Mouse (Mus musculus) heart, embryonic 13.5 days (tissue): Measurements from ENCODE around the gene Rwdd3. TPM values are rescaled to one million over a fixed set of nuclear protein-coding genes. Genes with fewer than 3 reads are reported as not detected.

ENCODE experiments used
- ATAC-seq: fragments of 200-750 bp; cut with Nextera tagmentation; 2 replicates; pipeline ENCODE4 v1.8.0; 2017; ENCODE audit warnings: moderate TSS enrichment; ENCODE audit not compliant: insufficient number of reproducible peaks, low FRiP score, low TSS enrichment; ENCODE audit errors: extremely low read depth
- H3K27ac ChIP-seq: fragments of 300-500 bp; sonication (generic); replicated peaks from 2 replicates; pipeline ENCODE4 v1.5.1; 2015; ENCODE audit warnings: moderate library complexity, mild to moderate bottlenecking, inconsistent platforms
- H3K27me3 ChIP-seq: fragments of 300-500 bp; sonication (generic); replicated peaks from 2 replicates; pipeline ENCODE4 v1.6.1; 2015; ENCODE audit warnings: mild to moderate bottlenecking, inconsistent platforms
- H3K36me3 ChIP-seq: fragments of 300-500 bp; sonication (generic); 2 replicates; pipeline ENCODE4 v1.6.1; 2015; ENCODE audit warnings: mild to moderate bottlenecking, inconsistent platforms
- H3K4me1 ChIP-seq: fragments of 300-500 bp; sonication (generic); 2 replicates; pipeline ENCODE4 v1.6.1; 2015; ENCODE audit warnings: inconsistent platforms
- H3K4me2 ChIP-seq: fragments of 300-500 bp; sonication (generic); 2 replicates; pipeline ENCODE4 v1.6.1; 2015; ENCODE audit warnings: inconsistent platforms, mild to moderate bottlenecking, moderate library complexity
- H3K4me3 ChIP-seq: fragments of 300-500 bp; sonication (generic); 2 replicates; pipeline ENCODE4 v1.5.1; 2015; ENCODE audit warnings: moderate library complexity, mild to moderate bottlenecking, inconsistent platforms
- H3K9ac ChIP-seq: fragments of 300-500 bp; sonication (generic); 2 replicates; pipeline ENCODE4 v1.6.1; 2015; ENCODE audit warnings: inconsistent platforms, mild to moderate bottlenecking, moderate library complexity
- H3K9me3 ChIP-seq: fragments of 300-500 bp; sonication (generic); 2 replicates; pipeline ENCODE4 v1.6.1; 2016; ENCODE audit warnings: inconsistent platforms
- WGBS: fragments of 180-500 bp; shearing (Covaris S2); methylation state at CpG from one replicate; pipeline ENCODE4 v1.1.7; 2015; ENCODE audit warnings: mixed read lengths; 5-methylcytosine and 5-hydroxymethylcytosine counted together
- polyA plus RNA-seq: library from polyadenylated mRNA; unstranded; fragments of >200 nt; fragmentation: Nextera tagmentation; extraction: Ambion mirVana; gene quantifications from 2 replicates; pipeline ENCODE4 v1.2.1, GENCODE M21; 2015

The Rwdd3 gene
- polyA plus RNA-seq, 1 experiment from 2014 or later: 3.5 TPM

GRCm38 (mm10) chr3:121159566-121159965 lies 11.9 kb downstream of the Rwdd3 start:
- 77% methylated on average over 10 of the region's 10 CpGs for WGBS
- Histone ChIP-seq H3K36me3 (no peaks in the 10 kb centered on the region), H3K4me1 (peaks cover 13% of the 10 kb centered on the region), H3K9me3 (no peaks in the 10 kb centered on the region), H3K4me3 (no peak overlapping the region), H3K9ac (no peak overlapping the region), H3K27me3 (no peaks in the 10 kb centered on the region), H3K4me2 (no peak overlapping the region), H3K27ac (no peak overlapping the region)
- ATAC-seq: no peak

GRCm38 (mm10) chr3:121158901-121159351 lies 12.6 kb downstream of the Rwdd3 start:
- Histone ChIP-seq H3K36me3 (no peaks in the 10 kb centered on the region), H3K4me2 (no peak overlapping the region), H3K27me3 (no peaks in the 10 kb centered on the region), H3K4me1 (peaks cover 13% of the 10 kb centered on the region), H3K27ac (no peak overlapping the region), H3K9me3 (no peaks in the 10 kb centered on the region), H3K9ac (no peak overlapping the region), H3K4me3 (no peak overlapping the region)
- no peak for ATAC-seq
- WGBS: 91% methylated on average over 16 of the region's 16 CpGs

GRCm38 (mm10) chr3:121157546-121158330 lies 13.8 kb downstream of the Rwdd3 start:
- H3K9ac ChIP-seq: no peak overlapping the region
- H3K27me3 ChIP-seq: no peaks in the 10 kb centered on the region
- H3K9me3 ChIP-seq: no peaks in the 10 kb centered on the region
- no peak for ATAC-seq
- H3K4me3 ChIP-seq: no peak overlapping the region
- no peaks in the 10 kb centered on the region for H3K36me3 ChIP-seq
- H3K4me2 ChIP-seq: no peak overlapping the region
- 68% methylated on average over 10 of the region's 10 CpGs for WGBS
- no peak overlapping the region for H3K27ac ChIP-seq
- peaks cover 13% of the 10 kb centered on the region for H3K4me1 ChIP-seq

- no peak overlapping the region for H3K9ac ChIP-seq
- H3K27me3 ChIP-seq: no peaks in the 10 kb centered on the region
- no peak for ATAC-seq
- peaks cover 13% of the 10 kb centered on the region for H3K4me1 ChIP-seq
- H3K4me3 ChIP-seq: no peak overlapping the region
- H3K4me2 ChIP-seq: no peak overlapping the region
- no peaks in the 10 kb centered on the region for H3K36me3 ChIP-seq
- WGBS: 74% methylated on average over 11 of the region's 11 CpGs
- H3K27ac ChIP-seq: no peak overlapping the region
- H3K9me3 ChIP-seq: no peaks in the 10 kb centered on the region
Measured at GRCm38 (mm10) chr3:121156451-121157186, 14.9 kb downstream of the Rwdd3 start.

- Histone ChIP-seq H3K9me3 (no peaks in the 10 kb centered on the region), H3K36me3 (no peaks in the 10 kb centered on the region), H3K4me2 (no peak overlapping the region), H3K4me1 (peaks cover 13% of the 10 kb centered on the region), H3K9ac (no peak overlapping the region), H3K27me3 (no peaks in the 10 kb centered on the region), H3K4me3 (no peak overlapping the region), H3K27ac (no peak overlapping the region)
- no peak for ATAC-seq
- 44% methylated on average over 7 of the region's 7 CpGs for WGBS
Measured at GRCm38 (mm10) chr3:121156043-121156442, 15.5 kb downstream of the Rwdd3 start.

GRCm38 (mm10) chr3:121133937-121134336 lies 37.6 kb downstream of the Rwdd3 start:
- Histone ChIP-seq H3K4me2 (no peak overlapping the region), H3K4me3 (no peak overlapping the region), H3K27ac (no peak overlapping the region), H3K4me1 (no peaks in the 10 kb centered on the region), H3K27me3 (no peaks in the 10 kb centered on the region), H3K9ac (no peak overlapping the region), H3K36me3 (no peaks in the 10 kb centered on the region), H3K9me3 (0 out of 2 replicates have a peak, but pooled peaks cover 3% of the 10 kb centered on the region)
- WGBS: 68% methylated on average over 11 of the region's 11 CpGs
- ATAC-seq: no peak

GRCm38 (mm10) chr3:121133039-121133438 lies 38.5 kb downstream of the Rwdd3 start:
- ATAC-seq: no peak
- Histone ChIP-seq H3K36me3 (no peaks in the 10 kb centered on the region), H3K27ac (no peak overlapping the region), H3K9ac (no peak overlapping the region), H3K4me3 (no peak overlapping the region), H3K9me3 (0 out of 2 replicates have a peak, but pooled peaks cover 6% of the 10 kb centered on the region), H3K4me2 (no peak overlapping the region), H3K4me1 (no peaks in the 10 kb centered on the region), H3K27me3 (no peaks in the 10 kb centered on the region)
- 69% methylated on average over 5 of the region's 5 CpGs for WGBS

- 61% methylated on average over 2 of the region's 2 CpGs for WGBS
Measured at GRCm38 (mm10) chr3:121127171-121127570, 44.3 kb downstream of the Rwdd3 start.

GRCm38 (mm10) chr3:121126476-121126875 lies 45.0 kb downstream of the Rwdd3 start:
- 66% methylated on average over 5 of the region's 5 CpGs for WGBS
- ATAC-seq: no peak
- Histone ChIP-seq H3K4me3 (no peak overlapping the region), H3K27me3 (no peaks in the 10 kb centered on the region), H3K36me3 (no peaks in the 10 kb centered on the region), H3K9ac (no peak overlapping the region), H3K4me2 (no peak overlapping the region), H3K4me1 (no peaks in the 10 kb centered on the region), H3K27ac (no peak overlapping the region), H3K9me3 (0 out of 2 replicates have a peak, but pooled peaks cover 6% of the 10 kb centered on the region)

More at GRCm38 (mm10) chr3:121127171-121127570, 44.3 kb downstream of the Rwdd3 start:
- no peaks in the 10 kb centered on the region for H3K27me3 ChIP-seq
- H3K4me2 ChIP-seq: no peak overlapping the region
- H3K4me1 ChIP-seq: no peaks in the 10 kb centered on the region
- no peak overlapping the region for H3K9ac ChIP-seq
- H3K36me3 ChIP-seq: no peaks in the 10 kb centered on the region
- H3K27ac ChIP-seq: no peak overlapping the region
- no peak overlapping the region for H3K4me3 ChIP-seq
- ATAC-seq: no peak
- 0 out of 2 replicates have a peak, but pooled peaks cover 6% of the 10 kb centered on the region for H3K9me3 ChIP-seq

- no peaks in the 10 kb centered on the region for H3K36me3 ChIP-seq
- no peak for ATAC-seq
- no peaks in the 10 kb centered on the region for H3K27me3 ChIP-seq
- no peaks in the 10 kb centered on the region for H3K9me3 ChIP-seq
- no peak overlapping the region for H3K27ac ChIP-seq
- WGBS: 79% methylated on average over 5 of the region's 5 CpGs
- H3K4me2 ChIP-seq: no peak overlapping the region
- no peaks in the 10 kb centered on the region for H3K4me1 ChIP-seq
- H3K4me3 ChIP-seq: no peak overlapping the region
- no peak overlapping the region for H3K9ac ChIP-seq
Measured at GRCm38 (mm10) chr3:121121072-121121471, 50.4 kb downstream of the Rwdd3 start.

- no peaks in the 10 kb centered on the region for H3K36me3 ChIP-seq
- no peak overlapping the region for H3K4me3 ChIP-seq
- H3K4me2 ChIP-seq: no peak overlapping the region
- WGBS: 70% methylated on average over 13 of the region's 13 CpGs
- no peaks in the 10 kb centered on the region for H3K27me3 ChIP-seq
- H3K4me1 ChIP-seq: no peaks in the 10 kb centered on the region
- no peak overlapping the region for H3K27ac ChIP-seq
- H3K9me3 ChIP-seq: no peaks in the 10 kb centered on the region
- no peak overlapping the region for H3K9ac ChIP-seq
- no peak for ATAC-seq
Measured at GRCm38 (mm10) chr3:121116590-121116989, 54.9 kb downstream of the Rwdd3 start.
